Mouse (Mus musculus): ENCODE results near the gene Rab40b. TPM values are rescaled to one million over a fixed set of nuclear protein-coding genes. Genes with fewer than 3 reads are reported as not detected.

The Rab40b gene
- total RNA-seq, 2 experiments from 2014 or later: 14.7 to 20.5 TPM

Small RNA genes within 50 kb of the gene (microRNA-seq; reads per million reads assigned to microRNA genes)
- 0.50 to 1.9 reads per million in 2 experiments for gene Mir7236

Other genes starting within 250 kb of the Rab40b start
- not detected for gene Tex19.1, start 242.1 kb downstream of the Rab40b start, total RNA-seq (2021)
- 1 to 10 TPM; 1.6 to 2.1 TPM for gene Uts2r, start 228.0 kb downstream of the Rab40b start, total RNA-seq (2021)
- 1 to 10 TPM; 6.0 to 7.7 TPM for gene Hexdc, start 183.8 kb downstream of the Rab40b start, total RNA-seq (2021)
- gene Ogfod3, start 183.5 kb downstream of the Rab40b start, total RNA-seq (2021): 10 to 100 TPM; 10.0 to 12.0 TPM
- 1 to 10 TPM; 4.4 to 5.6 TPM for gene Cybc1, start 158.9 kb downstream of the Rab40b start, total RNA-seq (2021)
- gene Narf, start 151.0 kb downstream of the Rab40b start, total RNA-seq (2021): 10 to 100 TPM; 40.9 to 56.1 TPM
- gene Foxk2, start 128.3 kb downstream of the Rab40b start, total RNA-seq (2021): 10 to 100 TPM; 18.9 to 24.7 TPM
- gene Wdr45b, start 33.8 kb downstream of the Rab40b start, total RNA-seq (2021): 10 to 100 TPM; 26.1 to 31.5 TPM
- 1 to 10 TPM; 4.4 to 5.1 TPM for gene Fn3krp, start 33.1 kb upstream of the Rab40b start, total RNA-seq (2021)
- gene Fn3k, start 46.7 kb upstream of the Rab40b start, total RNA-seq (2021): 1 to 10 TPM; 6.7 to 7.8 TPM
- gene Tbcd, start 63.7 kb upstream of the Rab40b start, total RNA-seq (2021): 10 to 100 TPM; 13.6 to 14.1 TPM
- not detected for gene Zfp750, start 131.1 kb upstream of the Rab40b start, total RNA-seq (2021)